In genomic region chr19:46968833-46969232, GRCm38 (mm10) we compare ENCODE assay signal across 16 mouse cellular contexts. TPM values are rescaled to one million over a fixed set of nuclear protein-coding genes. Genes with fewer than 3 reads are reported as not detected.
DNase-seq lines count a peak whose midpoint lies in the region; ATAC-seq lines count a peak whose summit lies in the region.
"Had no signal": no experiment of that assay in that cellular context is flagged by ENCODE, and none has a peak within 500 bp of the region (broad histone marks: within the 10 kb centered on the region; RNA-seq: fewer than 3 reads in every experiment).

No protein-coding gene starts in this region.

- H3K36me3 ChIP-seq in heart, embryonic 11.5 days (ENCODE audit: control insufficient read depth, insufficient read depth, low read length): no peaks in the 10 kb centered on the region
- H3K36me3 ChIP-seq in midbrain, embryonic 10.5 days: no peaks in the 10 kb centered on the region
- no peaks in the 10 kb centered on the region for H3K36me3 ChIP-seq in midbrain, embryonic 14.5 days (ENCODE audit: control insufficient read depth, insufficient read depth, low read length)
- H3K36me3 ChIP-seq in heart, embryonic 14.5 days (ENCODE audit: control insufficient read depth, insufficient read depth, low read length): no peaks in the 10 kb centered on the region
- no peaks in the 10 kb centered on the region for H3K36me3 ChIP-seq in limb, embryonic 10.5 days
- H3K36me3 ChIP-seq: midbrain, embryonic 12.5 days had no signal

- peak overlapping the region; percentile 4; the same call in 1 of the 2 replicates for H3K4me2 ChIP-seq in heart, embryonic 11.5 days
- H3K4me2 ChIP-seq in midbrain, embryonic 14.5 days (ENCODE audit: low read length): no peak overlapping the region
- peak overlapping the region; percentile 36 for H3K4me2 ChIP-seq in heart, embryonic 14.5 days (ENCODE audit: low read length)
- H3K4me2 ChIP-seq: midbrain, embryonic 12.5 days had no signal

- 0 out of 2 replicates have a peak overlapping the region, but pooled peaks have one; percentile 1 for H3K9ac ChIP-seq in heart, embryonic 11.5 days (ENCODE audit: low read depth, low read length)
- no peak overlapping the region for H3K9ac ChIP-seq in midbrain, embryonic 14.5 days (replicated peaks; ENCODE audit: low read length)
- H3K9ac ChIP-seq in heart, embryonic 14.5 days (ENCODE audit: low read length): peak overlapping the region; percentile 44; the same call in 1 of the 2 replicates
- H3K9ac ChIP-seq: forebrain, postnatal 0 days; midbrain, embryonic 12.5 days had no signal

- no peak for ATAC-seq in heart, embryonic 11.5 days (replicated peaks; ENCODE audit: insufficient number of reproducible peaks, low FRiP score, low TSS enrichment)
- no peak for ATAC-seq in midbrain, embryonic 14.5 days (ENCODE audit: low FRiP score, low TSS enrichment)
- no peak for ATAC-seq in heart, embryonic 14.5 days (ENCODE audit: insufficient number of reproducible peaks, insufficient read depth, low FRiP score, low read depth)
- ATAC-seq: forebrain, postnatal 0 days had no signal

- peaks cover 24% of the 10 kb centered on the region for H3K4me1 ChIP-seq in heart, embryonic 11.5 days (ENCODE audit: control insufficient read depth, insufficient read depth, low read length)
- H3K4me1 ChIP-seq in midbrain, embryonic 10.5 days: peaks cover 37% of the 10 kb centered on the region
- H3K4me1 ChIP-seq in midbrain, embryonic 14.5 days (ENCODE audit: control insufficient read depth, insufficient read depth, low read length): peaks cover 23% of the 10 kb centered on the region
- peaks cover 35 to 51% of the 10 kb centered on the region in 2 experiments for H3K4me1 ChIP-seq in heart, embryonic 14.5 days (ENCODE audit: control insufficient read depth in 2 of 2, insufficient read depth in 2 of 2, low read length in 2 of 2)
- peaks cover 8% of the 10 kb centered on the region; the same call in 1 of the 2 replicates for H3K4me1 ChIP-seq in limb, embryonic 10.5 days

- H3K27me3 ChIP-seq in heart, embryonic 11.5 days (ENCODE audit: control insufficient read depth, insufficient read depth, low read length): no peaks in the 10 kb centered on the region
- H3K27me3 ChIP-seq in midbrain, embryonic 10.5 days (ENCODE audit: low read depth, poor library complexity, severe bottlenecking): no peaks in the 10 kb centered on the region
- H3K27me3 ChIP-seq in midbrain, embryonic 14.5 days (ENCODE audit: control insufficient read depth, insufficient read depth, low read length): no peaks in the 10 kb centered on the region
- no peaks in the 10 kb centered on the region for H3K27me3 ChIP-seq in heart, embryonic 14.5 days (ENCODE audit: control insufficient read depth, insufficient read depth, low read length)
- no peaks in the 10 kb centered on the region for H3K27me3 ChIP-seq in limb, embryonic 10.5 days (ENCODE audit: low read depth, poor library complexity, severe bottlenecking)
- H3K27me3 ChIP-seq: midbrain, embryonic 12.5 days had no signal

- no peaks in the 10 kb centered on the region for H3K9me3 ChIP-seq in heart, embryonic 11.5 days (replicated peaks; ENCODE audit: control insufficient read depth, low read length)
- H3K9me3 ChIP-seq in midbrain, embryonic 10.5 days (replicated peaks): no peaks in the 10 kb centered on the region
- no peaks in the 10 kb centered on the region for H3K9me3 ChIP-seq in midbrain, embryonic 14.5 days (ENCODE audit: control insufficient read depth, low read length)
- no peaks in the 10 kb centered on the region for H3K9me3 ChIP-seq in heart, embryonic 14.5 days (ENCODE audit: control insufficient read depth, low read length)
- H3K9me3 ChIP-seq in limb, embryonic 10.5 days (replicated peaks): no peaks in the 10 kb centered on the region
- H3K9me3 ChIP-seq: midbrain, embryonic 12.5 days had no signal

- peak overlapping the region; percentile 52; the same call in 1 of the 2 replicates for H3K27ac ChIP-seq in heart, embryonic 11.5 days (ENCODE audit: low read depth, low read length)
- peak overlapping the region; percentile 35; the same call in 1 of the 2 replicates for H3K27ac ChIP-seq in midbrain, embryonic 10.5 days (replicated peaks)
- H3K27ac ChIP-seq in midbrain, embryonic 14.5 days (replicated peaks; ENCODE audit: low read depth, low read length): no peak overlapping the region
- H3K27ac ChIP-seq in heart, embryonic 14.5 days (replicated peaks in 1 of 2; ENCODE audit: control insufficient read depth in 1 of 2, insufficient read depth in 1 of 2, low read depth in 2 of 2, low read length in 2 of 2): peak overlapping the region; percentile 94
- H3K27ac ChIP-seq in limb, embryonic 10.5 days: no peak overlapping the region
- H3K27ac ChIP-seq: midbrain, embryonic 12.5 days had no signal

- no peak overlapping the region for H3K4me3 ChIP-seq in heart, embryonic 11.5 days (ENCODE audit: low read depth, low read length)
- no peak overlapping the region for H3K4me3 ChIP-seq in midbrain, embryonic 10.5 days
- H3K4me3 ChIP-seq in midbrain, embryonic 14.5 days (replicated peaks; ENCODE audit: low read depth, low read length): no peak overlapping the region
- H3K4me3 ChIP-seq in heart, embryonic 14.5 days (ENCODE audit: control insufficient read depth in 1 of 2, insufficient read depth in 1 of 2, low read depth in 1 of 2, low read length in 2 of 2): no peak overlapping the region
- no peak overlapping the region for H3K4me3 ChIP-seq in limb, embryonic 10.5 days
- H3K4me3 ChIP-seq: erythroblast, embryonic 14.5 days; midbrain, embryonic 12.5 days; myocyte had no signal

- DNase-seq in heart, adult 8-10 months (ENCODE audit: low spot score): no peak
- no peak for DNase-seq in midbrain, embryonic 10.5 days (ENCODE audit: low spot score)
- no peak for DNase-seq in midbrain, embryonic 14.5 days
- no peak for DNase-seq in adipocyte (ENCODE audit: low spot score)
- DNase-seq in limb, embryonic 10.5 days (ENCODE audit: low spot score): no peak
- DNase-seq: adrenal gland, postnatal 10 days; cerebellum, postnatal 10 days; forebrain, postnatal 0 days; gastrocnemius, postnatal 10 days had no signal

- 70% methylated on average over 5 of the region's 5 CpGs for WGBS in heart, embryonic 11.5 days (ENCODE audit: insufficient replicate concordance)
- 88% methylated on average over 5 of the region's 5 CpGs for WGBS in midbrain, embryonic 10.5 days
- 90% methylated on average over 5 of the region's 5 CpGs for WGBS in midbrain, embryonic 14.5 days
- 71% methylated on average over 5 of the region's 5 CpGs for WGBS in heart, embryonic 14.5 days
- WGBS in limb, embryonic 10.5 days: 89% methylated on average over 5 of the region's 5 CpGs

RNA-seq across cellular contexts. Expression of gene Ina, which starts 45.7 kb away (rescaled TPM):
- 0.43 and 0.73 TPM in 2 replicates for polyA plus RNA-seq in heart, embryonic 11.5 days (2014; fragmentation: Nextera tagmentation; extraction: Ambion mirVana)
- total RNA-seq in heart, adult 8-10 months (2022): under 1 TPM in 2 of 4 experiments, not detected in 2; 0.06 to 0.19 TPM
- polyA plus RNA-seq in midbrain, embryonic 10.5 days (2016; fragmentation: Nextera tagmentation; extraction: Ambion mirVana): 51.0 and 98.3 TPM in 2 replicates
- polyA plus RNA-seq in midbrain, embryonic 14.5 days (2014; fragmentation: Nextera tagmentation; extraction: Ambion mirVana): 605 and 611 TPM in 2 replicates
- 0.30 TPM in 1 of 2 replicates, not detected in the other for polyA plus RNA-seq in heart, embryonic 14.5 days (2014; fragmentation: Nextera tagmentation; extraction: Ambion mirVana)
- polyA plus RNA-seq in limb, embryonic 10.5 days (2016; fragmentation: Nextera tagmentation; extraction: Ambion mirVana): 0.11 and 0.15 TPM in 2 replicates
- total RNA-seq: liver, adult 2 months had no signal
- polyA plus RNA-seq: C2C12; erythroblast, embryonic 14.5 days; liver, adult 2 months; myocyte had no signal

RNA-seq across cellular contexts. Expression of gene Nt5c2, which starts 46.1 kb away (rescaled TPM):
- polyA plus RNA-seq in heart, embryonic 11.5 days (2014; fragmentation: Nextera tagmentation; extraction: Ambion mirVana): 80.7 and 82.3 TPM in 2 replicates
- 10 to 100 TPM; 58.1 to 68.9 (median 64.7) TPM for total RNA-seq in heart, adult 8-10 months (2022)
- polyA plus RNA-seq in midbrain, embryonic 10.5 days (2016; fragmentation: Nextera tagmentation; extraction: Ambion mirVana): 64.1 and 77.4 TPM in 2 replicates
- 89.9 and 91.1 TPM in 2 replicates for polyA plus RNA-seq in midbrain, embryonic 14.5 days (2014; fragmentation: Nextera tagmentation; extraction: Ambion mirVana)
- polyA plus RNA-seq in heart, embryonic 14.5 days (2014; fragmentation: Nextera tagmentation; extraction: Ambion mirVana): 115 and 126 TPM in 2 replicates
- polyA plus RNA-seq in limb, embryonic 10.5 days (2016; fragmentation: Nextera tagmentation; extraction: Ambion mirVana): 75.4 and 89.8 TPM in 2 replicates

Comparison
In these comparisons a context has a peak if more than half of its experiments do, and no peak if none do; other contexts are left out.
1. H3K27ac ChIP-seq: peak in heart, embryonic 11.5 days (single experiment), midbrain, embryonic 10.5 days (single experiment) and heart, embryonic 14.5 days (2 of 2); none in midbrain, embryonic 14.5 days (single experiment) and limb, embryonic 10.5 days (single experiment).
2. RNA of gene Ina, which starts 45.7 kb away (polyA plus RNA-seq): 605 to 611 TPM in midbrain, embryonic 14.5 days and 51.0 to 98.3 TPM in midbrain, embryonic 10.5 days; 0.43 to 0.73 TPM in heart, embryonic 11.5 days, 0.30 TPM in heart, embryonic 14.5 days and 0.11 to 0.15 TPM in limb, embryonic 10.5 days; every median in the first group is over 10 times any median in the second.